8 mouse cellular contexts compared by ENCODE assay signal in the genomic region with DNA sequence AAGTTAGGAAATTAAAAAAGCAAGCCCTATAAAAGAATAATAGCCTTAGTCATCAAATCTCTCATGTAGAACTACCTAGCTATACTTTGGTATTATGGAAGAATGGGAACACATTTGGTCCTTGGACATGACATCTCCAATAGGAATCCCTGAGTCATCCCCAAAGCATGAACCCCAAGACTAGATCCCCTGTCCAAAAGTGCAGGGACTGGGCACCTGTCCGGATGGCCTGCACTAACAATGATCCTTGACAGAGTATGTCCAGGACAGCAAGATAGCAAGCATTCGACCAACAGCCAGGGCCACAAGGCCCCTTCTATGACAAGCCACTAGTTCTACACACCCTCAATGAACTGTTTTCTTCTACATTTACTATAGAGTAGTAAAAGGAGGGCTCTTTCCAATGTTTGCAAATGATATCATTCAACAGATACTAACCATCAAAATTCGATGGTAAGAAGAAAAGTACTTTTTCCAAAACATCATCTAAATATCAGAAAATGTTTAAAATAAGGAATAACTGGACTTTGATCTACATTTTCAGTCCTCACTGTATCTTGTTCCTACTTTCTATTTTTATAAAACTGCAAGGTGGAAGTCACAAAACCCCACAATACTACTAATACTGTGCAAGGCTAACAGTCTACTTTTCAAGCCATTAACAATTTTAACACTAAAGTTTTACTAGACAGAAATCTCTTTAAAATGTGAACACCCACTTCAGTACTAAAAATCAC. TPM values are rescaled to one million over a fixed set of nuclear protein-coding genes. Genes with fewer than 3 reads are reported as not detected.
DNase-seq lines count a peak whose midpoint lies in the region; ATAC-seq and TF ChIP-seq lines count a peak whose summit lies in the region.

No protein-coding gene starts in this region.

- WGBS in lung, embryonic 14.5 days: 41% methylated on average over 3 of the region's 3 CpGs
- 71% methylated on average over 3 of the region's 3 CpGs for WGBS in embryonic facial prominence, embryonic 15.5 days
- WGBS in limb, embryonic 11.5 days: 72% methylated on average over 3 of the region's 3 CpGs
- 39% methylated on average over 3 of the region's 3 CpGs for WGBS in olfactory bulb, adult 2 months
- WGBS in thymus, adult 2 months: 67% methylated on average over 3 of the region's 3 CpGs

- peak overlapping the region; percentile 99; the same call in 1 of the 2 replicates for H3K27ac ChIP-seq in lung, embryonic 14.5 days (ENCODE audit: low read depth)
- H3K27ac ChIP-seq in embryonic facial prominence, embryonic 15.5 days (replicated peaks): no peak overlapping the region
- H3K27ac ChIP-seq in limb, embryonic 11.5 days (replicated peaks; ENCODE audit: low read depth, low read length): no peak overlapping the region
- no peak overlapping the region for H3K27ac ChIP-seq in olfactory bulb, adult 2 months (ENCODE audit: insufficient read depth, low read depth, low read length)
- H3K27ac ChIP-seq in thymus, adult 2 months (ENCODE audit: control insufficient read depth, insufficient read depth, low read length): no peak overlapping the region

- no peak for DNase-seq in lung, embryonic 14.5 days
- no peak for DNase-seq in lung, postnatal 25 days (ENCODE audit: low spot score)
- peak; percentile 17 for DNase-seq in limb, embryonic 11.5 days (ENCODE audit: low spot score)
- DNase-seq in thymus, adult 2 months: no peak
- DNase-seq in spleen, postnatal 14 days (ENCODE audit: low spot score in 2 of 2): no peak
- DNase-seq in left cerebral cortex, postnatal 4 days: no peak

- H3K9me3 ChIP-seq in lung, embryonic 14.5 days (ENCODE audit: low read depth, low read length): no peaks in the 10 kb centered on the region
- no peaks in the 10 kb centered on the region for H3K9me3 ChIP-seq in embryonic facial prominence, embryonic 15.5 days (replicated peaks)
- H3K9me3 ChIP-seq in limb, embryonic 11.5 days (ENCODE audit: control insufficient read depth, low read length): no peaks in the 10 kb centered on the region

- H3K9ac ChIP-seq in lung, embryonic 14.5 days: peak overlapping the region; percentile 97; the same call in 1 of the 2 replicates
- H3K9ac ChIP-seq in embryonic facial prominence, embryonic 15.5 days: no peak overlapping the region
- H3K9ac ChIP-seq in limb, embryonic 11.5 days (ENCODE audit: low read length): no peak overlapping the region

- intact Hi-C loops in left cerebral cortex, postnatal 4 days (cut with DNase I): no loop called here

- peaks cover 7% of the 10 kb centered on the region for H3K4me1 ChIP-seq in lung, embryonic 14.5 days (ENCODE audit: insufficient read depth)
- peaks cover 7% of the 10 kb centered on the region for H3K4me1 ChIP-seq in embryonic facial prominence, embryonic 15.5 days
- H3K4me1 ChIP-seq in limb, embryonic 11.5 days (ENCODE audit: control insufficient read depth, insufficient read depth, low read length): peaks cover 4% of the 10 kb centered on the region
- H3K4me1 ChIP-seq in olfactory bulb, adult 2 months (ENCODE audit: control insufficient read depth, insufficient read depth, low read length): peaks cover 3% of the 10 kb centered on the region
- H3K4me1 ChIP-seq in thymus, adult 2 months (replicated peaks; ENCODE audit: control insufficient read depth, insufficient read depth, low read length): peaks cover 7% of the 10 kb centered on the region

- peak overlapping the region; percentile 64 for H3K4me2 ChIP-seq in lung, embryonic 14.5 days
- peak overlapping the region; percentile 60 for H3K4me2 ChIP-seq in embryonic facial prominence, embryonic 15.5 days (replicated peaks)
- H3K4me2 ChIP-seq in limb, embryonic 11.5 days (ENCODE audit: low read depth, severe bottlenecking): peak overlapping the region; percentile 59

- TF ChIP-seq CTCF in lung, embryonic 14.5 days (IDR thresholded peaks at IDR 0.05; ENCODE audit: low read depth): no peak
- TF ChIP-seq CTCF in olfactory bulb, adult 2 months (IDR thresholded peaks at IDR 0.05; ENCODE audit: insufficient read depth, low read depth, low read length): no peak
- TF ChIP-seq CTCF in thymus, adult 2 months (IDR thresholded peaks at IDR 0.05; ENCODE audit: borderline replicate concordance, control insufficient read depth, extremely low read depth, insufficient read depth, low read length, poor library complexity): no peak

- no peaks in the 10 kb centered on the region for H3K36me3 ChIP-seq in lung, embryonic 14.5 days (ENCODE audit: insufficient read depth)
- no peaks in the 10 kb centered on the region for H3K36me3 ChIP-seq in embryonic facial prominence, embryonic 15.5 days
- H3K36me3 ChIP-seq in limb, embryonic 11.5 days (ENCODE audit: control insufficient read depth, insufficient read depth, low read length): no peaks in the 10 kb centered on the region
- H3K36me3 ChIP-seq in thymus, adult 2 months (ENCODE audit: control insufficient read depth, insufficient read depth, low read length): no peaks in the 10 kb centered on the region

- TF ChIP-seq POLR2A in olfactory bulb, adult 2 months (IDR thresholded peaks at IDR 0.05; ENCODE audit: insufficient read depth, low read depth, low read length): no peak
- no peak for TF ChIP-seq POLR2A in thymus, adult 2 months (IDR thresholded peaks at IDR 0.05; ENCODE audit: control insufficient read depth, extremely low read depth, insufficient read depth, low read length, poor library complexity)

- no peak for ATAC-seq in lung, embryonic 14.5 days (ENCODE audit: insufficient read depth)
- ATAC-seq in embryonic facial prominence, embryonic 15.5 days (ENCODE audit: insufficient number of reproducible peaks, low FRiP score, low TSS enrichment, low read depth): no peak
- no peak for ATAC-seq in limb, embryonic 11.5 days (ENCODE audit: insufficient number of reproducible peaks, low FRiP score, low TSS enrichment, low read depth)

- no peaks in the 10 kb centered on the region for H3K27me3 ChIP-seq in lung, embryonic 14.5 days (ENCODE audit: insufficient read depth, low read length)
- H3K27me3 ChIP-seq in embryonic facial prominence, embryonic 15.5 days: no peaks in the 10 kb centered on the region
- no peaks in the 10 kb centered on the region for H3K27me3 ChIP-seq in limb, embryonic 11.5 days (ENCODE audit: control insufficient read depth, insufficient read depth, low read length)
- no peaks in the 10 kb centered on the region for H3K27me3 ChIP-seq in thymus, adult 2 months (ENCODE audit: control insufficient read depth, insufficient read depth, low read length)

- peak overlapping the region; percentile 97 for H3K4me3 ChIP-seq in lung, embryonic 14.5 days (ENCODE audit: low read depth, low read length)
- peak overlapping the region; percentile 94 for H3K4me3 ChIP-seq in embryonic facial prominence, embryonic 15.5 days (replicated peaks)
- peak overlapping the region; percentile 98 for H3K4me3 ChIP-seq in limb, embryonic 11.5 days (ENCODE audit: low read depth, low read length)
- H3K4me3 ChIP-seq in olfactory bulb, adult 2 months (ENCODE audit: insufficient read depth, low read depth, low read length): peak overlapping the region; percentile 15
- no peak overlapping the region for H3K4me3 ChIP-seq in thymus, adult 2 months (ENCODE audit: control insufficient read depth, insufficient read depth, low read length)

RNA-seq across cellular contexts. Expression of a gene that starts 2.0 kb away (rescaled TPM):
- polyA plus RNA-seq in lung, embryonic 14.5 days (2014; fragmentation: Nextera tagmentation; extraction: Ambion mirVana): 31.1 and 33.1 TPM in 2 replicates
- 24.2 and 25.0 TPM in 2 replicates for polyA plus RNA-seq in embryonic facial prominence, embryonic 15.5 days (2015; fragmentation: Nextera tagmentation; extraction: Ambion mirVana)
- polyA plus RNA-seq in limb, embryonic 11.5 days (2014; fragmentation: Nextera tagmentation; extraction: Ambion mirVana): 25.9 and 27.4 TPM in 2 replicates
- not detected in 2 replicates for polyA plus RNA-seq in olfactory bulb, adult 2 months (2012; ENCODE audit: insufficient read depth, insufficient read length, low replicate concordance, missing spikeins)
- polyA plus RNA-seq in thymus, adult 2 months (2012; rRNA removed): 26.9 and 31.5 TPM in 2 replicates
- total RNA-seq in left cerebral cortex, postnatal 4 days (2021): 10 to 100 TPM; 51.7 to 60.8 TPM
